Mouse (Mus musculus) hindbrain, postnatal 0 days (tissue): ENCODE data around the gene 2900026A02Rik. TPM values are rescaled to one million over a fixed set of nuclear protein-coding genes. Genes with fewer than 3 reads are reported as not detected.
"Not testable (repeated sequence)": the region's sequence is repeated elsewhere in the genome, so short reads cannot be mapped to it uniquely, and the experiment has no call there.

Experiments used
- ATAC-seq: fragments of 200-750 bp; cut with Nextera tagmentation; 2 replicates; pipeline ENCODE4 v1.8.0; 2017; ENCODE audit warnings: mild to moderate bottlenecking, moderate TSS enrichment, moderate library complexity
- DNase-seq: peaks from one replicate; pipeline ENCODE4 v3.0.0-alpha.2; 2015; ENCODE audit warnings: low spot score
- H3K27ac ChIP-seq: fragments of 300-500 bp; sonication (generic); 2 replicates; pipeline ENCODE4 v1.5.1; 2014; ENCODE audit warnings: mild to moderate bottlenecking
- H3K27me3 ChIP-seq: fragments of 300-500 bp; sonication (generic); 2 replicates; pipeline ENCODE4 v1.6.1; 2014; ENCODE audit warnings: low read length, mixed read lengths; ENCODE audit not compliant: insufficient read depth
- H3K36me3 ChIP-seq: fragments of 300-500 bp; sonication (generic); 2 replicates; pipeline ENCODE4 v1.6.1; 2014; ENCODE audit warnings: low read length, mixed read lengths; ENCODE audit not compliant: insufficient read depth
- H3K4me1 ChIP-seq: fragments of 300-500 bp; sonication (generic); 2 replicates; pipeline ENCODE4 v1.6.1; 2014; ENCODE audit warnings: antibody characterized with exemption, low read length, mixed read lengths; ENCODE audit not compliant: insufficient read depth
- H3K4me2 ChIP-seq: fragments of 300-500 bp; sonication (generic); 2 replicates; pipeline ENCODE4 v1.6.1; 2014; ENCODE audit warnings: low read depth, mild to moderate bottlenecking, low read length, moderate library complexity, mixed read lengths
- H3K4me3 ChIP-seq: fragments of 300-500 bp; sonication (generic); 2 replicates; pipeline ENCODE4 v1.5.1; 2014; ENCODE audit warnings: low read length
- H3K9ac ChIP-seq: fragments of 300-500 bp; sonication (generic); replicated peaks from 2 replicates; pipeline ENCODE4 v1.6.1; 2014; ENCODE audit warnings: mild to moderate bottlenecking, low read length, moderate library complexity, mixed read lengths
- H3K9me3 ChIP-seq: fragments of 300-500 bp; sonication (generic); 2 replicates; pipeline ENCODE4 v1.6.1; 2016; ENCODE audit warnings: low read length, mixed read lengths
- CTCF ChIP-seq: IDR thresholded peaks from 2 replicates; pipeline ENCODE4 v1.5.1; 2016; ENCODE audit warnings: antibody characterized with exemption, control low read depth, low read depth
- WGBS: fragments of 180-500 bp; shearing (Covaris S2); extraction: QIAGEN DNeasy Blood & Tissue Kit; methylation state at CpG from one replicate; pipeline ENCODE4 v1.1.7; 2014; 5-methylcytosine and 5-hydroxymethylcytosine counted together
- polyA plus RNA-seq: library from polyadenylated mRNA; unstranded; fragments of >200 nt; fragmentation: Nextera tagmentation; extraction: Ambion mirVana; gene quantifications from 2 replicates; pipeline ENCODE4 v1.2.1, GENCODE M21; 2015
- total RNA-seq: library from RNA; depleted of rRNA; stranded (reverse); fragments of >200 nt; gene quantifications from 2 replicates; pipeline ENCODE4 v1.2.3, GENCODE M21; 2014

Gene 2900026A02Rik
- total and polyA plus RNA-seq, 2 experiments from 2014 or later: 3.1 to 10.6 TPM

- Histone ChIP-seq H3K9ac (no peak overlapping the region), H3K36me3 (no peaks in the 10 kb centered on the region), H3K4me3 (no peak overlapping the region), H3K27ac (no peak overlapping the region), H3K9me3 (no peaks in the 10 kb centered on the region), H3K27me3 (no peaks in the 10 kb centered on the region), H3K4me1 (no peaks in the 10 kb centered on the region), H3K4me2 (no peak overlapping the region)
- DNase-seq: no peak
- TF ChIP-seq CTCF: no peak
- 49% methylated on average over 20 of the region's 20 CpGs for WGBS
- ATAC-seq: no peak
Observed at GRCm38 (mm10) chr5:113114264-113115225, 106.5 kb downstream of the 2900026A02Rik start.

- TF ChIP-seq CTCF: no peak
- no peaks in the 10 kb centered on the region for H3K9me3 ChIP-seq
- no peak overlapping the region for H3K9ac ChIP-seq
- H3K4me1 ChIP-seq: no peaks in the 10 kb centered on the region
- DNase-seq (no peak), ATAC-seq (no peak)
- no peaks in the 10 kb centered on the region for H3K36me3 ChIP-seq
- H3K4me3 ChIP-seq: no peak overlapping the region
- H3K27ac ChIP-seq: no peak overlapping the region
- H3K27me3 ChIP-seq: no peaks in the 10 kb centered on the region
- 51% methylated on average over 5 of the region's 5 CpGs for WGBS
- H3K4me2 ChIP-seq: no peak overlapping the region
Observed at GRCm38 (mm10) chr5:113113120-113113519, 107.9 kb downstream of the 2900026A02Rik start.

GRCm38 (mm10) chr5:113111336-113111735 is 109.7 kb downstream of the 2900026A02Rik start:
- WGBS: 19% methylated on average over 4 of the region's 4 CpGs
- H3K27me3 ChIP-seq: no peaks in the 10 kb centered on the region
- H3K4me3 ChIP-seq: no peak overlapping the region
- no peak; the same call in 1 of the 2 replicates for ATAC-seq
- no peak overlapping the region for H3K4me2 ChIP-seq
- no peak overlapping the region for H3K9ac ChIP-seq
- no peaks in the 10 kb centered on the region for H3K36me3 ChIP-seq
- H3K9me3 ChIP-seq: no peaks in the 10 kb centered on the region
- H3K27ac ChIP-seq: no peak overlapping the region
- no peak for TF ChIP-seq CTCF
- no peak for DNase-seq
- H3K4me1 ChIP-seq: no peaks in the 10 kb centered on the region

- 10% methylated on average over 1 of the region's 1 CpGs for WGBS
- no peak overlapping the region for H3K4me2 ChIP-seq
- no peak overlapping the region for H3K9ac ChIP-seq
- no peak overlapping the region for H3K4me3 ChIP-seq
- no peaks in the 10 kb centered on the region for H3K36me3 ChIP-seq
- no peaks in the 10 kb centered on the region for H3K27me3 ChIP-seq
- peak overlapping the region; percentile 64; the same call in 1 of the 2 replicates for H3K27ac ChIP-seq
- ATAC-seq (peak; percentile 25; the same call in 1 of the 2 replicates), DNase-seq (no peak)
- no peak for TF ChIP-seq CTCF
- H3K4me1 ChIP-seq: no peaks in the 10 kb centered on the region
- H3K9me3 ChIP-seq: no peaks in the 10 kb centered on the region
Observed at GRCm38 (mm10) chr5:113110929-113111328, 110.1 kb downstream of the 2900026A02Rik start.

GRCm38 (mm10) chr5:113109651-113110050 is 111.4 kb downstream of the 2900026A02Rik start:
- not testable (repeated sequence) for H3K9me3 ChIP-seq, H3K27me3 ChIP-seq, DNase-seq, H3K27ac ChIP-seq, H3K36me3 ChIP-seq, H3K4me2 ChIP-seq, H3K9ac ChIP-seq, H3K4me3 ChIP-seq, ATAC-seq, H3K4me1 ChIP-seq
- 91% methylated on average over 2 of the region's 2 CpGs for WGBS
- peak; percentile 59 for TF ChIP-seq CTCF

- H3K9ac ChIP-seq: no peak overlapping the region
- no peak overlapping the region for H3K27ac ChIP-seq
- no peaks in the 10 kb centered on the region for H3K36me3 ChIP-seq
- no peak overlapping the region for H3K4me3 ChIP-seq
- ATAC-seq (no peak), DNase-seq (no peak)
- H3K4me2 ChIP-seq: no peak overlapping the region
- H3K4me1 ChIP-seq: no peaks in the 10 kb centered on the region
- H3K27me3 ChIP-seq: no peaks in the 10 kb centered on the region
- no peak for TF ChIP-seq CTCF
- WGBS: 61% methylated on average over 11 of the region's 11 CpGs
- no peaks in the 10 kb centered on the region for H3K9me3 ChIP-seq
Observed at GRCm38 (mm10) chr5:113108165-113108764, 112.8 kb downstream of the 2900026A02Rik start.
